Mouse (Mus musculus) neural tube, embryonic 12.5 days (tissue): ENCODE measurements around the gene Enkur. TPM values are rescaled to one million over a fixed set of nuclear protein-coding genes. Genes with fewer than 3 reads are reported as not detected.

Experiments
- polyA plus RNA-seq: library from polyadenylated mRNA; unstranded; fragments of >200 nt; fragmentation: Nextera tagmentation; extraction: Ambion mirVana; gene quantifications from 2 replicates; pipeline ENCODE4 v1.2.1, GENCODE M21; 2016

Enkur gene
- polyA plus RNA-seq, 1 experiment from 2014 or later, result 1.4 TPM

Other genes with a start within 250 kb of the Enkur start
- gene Arhgap21, start 236.5 kb downstream of the Enkur start, polyA plus RNA-seq, result 48.9 and 50.6 TPM in 2 replicates
- gene Thnsl1, start 359 bp upstream of the Enkur start, polyA plus RNA-seq, result 14.6 and 15.1 TPM in 2 replicates
- gene Gpr158, start 162.2 kb upstream of the Enkur start, polyA plus RNA-seq, result 0.87 and 1.0 TPM in 2 replicates